Mouse (Mus musculus): ENCODE measurements at regions not wholly inside any gene's neighbourhood (a gene's known extent, or its start where the extent isn't known, plus 50 kb on each side); places are given as distances from the start of the nearest gene placed in this dataset.

DNA sequence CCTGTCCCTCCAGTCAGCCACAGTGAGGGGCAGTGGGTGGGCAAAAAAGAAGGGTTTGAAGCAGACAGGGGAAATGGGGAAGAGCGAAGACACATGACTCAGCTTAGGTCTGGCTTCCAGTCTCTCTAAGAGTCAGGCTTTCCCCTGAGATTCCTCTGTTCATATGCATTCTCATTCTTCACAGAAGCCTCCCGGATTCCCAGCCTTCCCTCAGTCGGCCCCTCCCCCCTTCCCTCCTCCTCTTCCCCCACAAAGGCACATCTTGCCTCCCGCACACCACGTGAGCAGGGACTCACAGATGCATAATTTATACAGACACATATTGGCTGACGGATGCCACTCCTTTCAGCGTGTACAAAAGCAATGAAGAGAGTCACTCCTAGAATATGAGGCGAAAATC lies 259.8 kb downstream of the Sox11 start:
- TF ChIP-seq CTCF (IDR thresholded peaks at IDR 0.05; ENCODE audit: low read depth) (no peak), EP300 (optimal IDR thresholded peaks at IDR 0.05) (no peak)
